Mouse (Mus musculus): ENCODE data around the gene Teddm2.

- TF ChIP-seq EP300 (IDR thresholded peaks at IDR 0.05; ENCODE audit: low read depth) = no peak
- TF ChIP-seq CTCF (IDR thresholded peaks at IDR 0.05; ENCODE audit: low read depth) = no peak
Measured at GRCm38 (mm10) chr1:153945181-153945580, 45.2 kb upstream of the Teddm2 start.

All from liver, postnatal 0 days (tissue).